Mouse (Mus musculus) small intestine, adult 2 months (tissue): ENCODE data around the gene Prdm16.

Source experiments
- CTCF ChIP-seq: fragments of 200-500 bp; IDR thresholded peaks from 2 replicates; pipeline ENCODE4 v1.5.1; 2012; ENCODE audit warnings: low read depth, mild to moderate bottlenecking, control low read depth, inconsistent platforms, low read length, moderate library complexity, mixed read lengths; ENCODE audit not compliant: insufficient replicate concordance, insufficient read length; ENCODE audit errors: extremely low read depth
- POLR2A ChIP-seq: fragments of 200-500 bp; IDR thresholded peaks from 2 replicates; pipeline ENCODE4 v1.6.1; 2012; ENCODE audit warnings: low read depth, mild to moderate bottlenecking, control low read depth, inconsistent platforms, low read length, moderate library complexity

GRCm38 (mm10) chr4:154472569-154472968, 164.1 kb downstream of the Prdm16 start:
- TF ChIP-seq CTCF (no peak), POLR2A (no peak)
